Mouse (Mus musculus) megakaryocyte-erythroid progenitor cell, adult 5 weeks (primary cell): ENCODE data around the gene Kif21b. TPM values are rescaled to one million over a fixed set of nuclear protein-coding genes. Genes with fewer than 3 reads are reported as not detected.

ENCODE experiments used
- polyA plus RNA-seq: library from polyadenylated mRNA; stranded (reverse); fragments of >175 nt; gene quantifications from 2 replicates; pipeline ENCODE4 v1.2.3, GENCODE M21; 2012

The Kif21b gene
- polyA plus RNA-seq, result 18.6 and 20.0 TPM in 2 replicates

GRCm38 (mm10) chr1:136130951-136131558, at the start of gene Kif21b:
Gene Kif21b (plus strand): TSS chr1:136131389.

GRCm38 (mm10) chr1:136212803-136213202, 81.6 kb downstream of the Kif21b start, which contains the start of gene Mroh3:
Gene Mroh3 (minus strand): TSS chr1:136212828.

Other genes with a start within 250 kb of the Kif21b start
- gene Pkp1, start 212.2 kb upstream of the Kif21b start, polyA plus RNA-seq, result not detected in 2 replicates
- gene Igfn1, start 125.0 kb upstream of the Kif21b start, polyA plus RNA-seq, result not detected in 2 replicates
- 16.8 and 27.9 TPM in 2 replicates for gene Tmem9, start 123.2 kb upstream of the Kif21b start, polyA plus RNA-seq
- 0.13 TPM in 1 of 2 replicates, not detected in the other for gene Ascl5, start 80.6 kb upstream of the Kif21b start, polyA plus RNA-seq
- gene Cacna1s, start 78.6 kb upstream of the Kif21b start, polyA plus RNA-seq, result 0.06 and 0.22 TPM in 2 replicates
- not detected in 2 replicates for gene Mroh3, start 81.4 kb downstream of the Kif21b start, polyA plus RNA-seq
- gene Inava, start 102.9 kb downstream of the Kif21b start, polyA plus RNA-seq, result 0.22 and 0.51 TPM in 2 replicates
- 0.75 and 0.94 TPM in 2 replicates for gene Gpr25, start 129.5 kb downstream of the Kif21b start, polyA plus RNA-seq
- 3.1 and 3.3 TPM in 2 replicates for gene Camsap2, start 214.7 kb downstream of the Kif21b start, polyA plus RNA-seq